Mouse (Mus musculus) pancreas, adult 10 weeks (tissue): Measurements from ENCODE around the gene Gm7358. TPM values are rescaled to one million over a fixed set of nuclear protein-coding genes. Genes with fewer than 3 reads are reported as not detected.

Experiments used
- polyA plus RNA-seq: library from polyadenylated mRNA; stranded (reverse); fragments of 350-450 nt; fragmentation: Illumina TruSeq; extraction: RNeasy Lipid Tissue Mini Kit (QIAGEN cat#74804); gene quantifications from one replicate; pipeline ENCODE4 v1.2.3, GENCODE M21; 2015; ENCODE audit warnings: low read depth, low replicate concordance; ENCODE audit not compliant: insufficient read depth

The Gm7358 gene
- not detected for polyA plus RNA-seq

DNA sequence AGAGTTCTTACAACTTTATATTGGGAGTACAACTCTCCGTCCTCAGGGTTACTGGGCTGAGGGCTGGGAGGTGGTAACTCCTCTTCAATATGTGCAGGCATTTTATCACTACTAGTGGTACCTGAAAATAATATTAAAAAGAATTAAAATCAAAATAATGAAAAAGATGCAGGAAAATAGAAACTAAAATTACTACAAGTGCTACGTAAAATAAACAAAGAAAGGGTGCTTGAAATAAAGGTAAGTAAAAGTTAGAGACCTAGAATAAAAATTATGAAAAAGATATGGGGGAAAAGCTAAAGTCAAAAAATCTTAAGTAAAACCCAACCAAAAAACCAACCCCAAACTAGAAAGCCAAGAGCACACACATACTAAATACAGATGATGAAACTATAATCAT lies at the start of gene Gm7358:
Gene Gm7358 (minus strand): TSS at position 101 of the 400 bp plus-strand sequence.

Other genes with a start within 250 kb of the Gm7358 start
- not detected for gene Gm7168, start 111.2 kb downstream of the Gm7358 start, polyA plus RNA-seq
- not detected for gene Gm7356, start 55.8 kb downstream of the Gm7358 start, polyA plus RNA-seq
- 2.3 TPM for gene Dact2, start 144.8 kb upstream of the Gm7358 start, polyA plus RNA-seq
- gene Smoc2, start 220.0 kb upstream of the Gm7358 start, polyA plus RNA-seq = 23.3 TPM